Mouse (Mus musculus) spleen, embryonic (tissue): ENCODE results near the gene Luc7l3.
"Not testable (repeated sequence)": the region's sequence is repeated elsewhere in the genome, so short reads cannot be mapped to it uniquely, and the experiment has no call there.

Experiments used
- CTCF ChIA-PET: fragments of 350-600 bp; sonication (Branson Sonifier 250); formaldehyde crosslinking; loops from one replicate; lab custom pipeline; 2022; lab: Charles Lee

The Luc7l3 gene

DNA sequence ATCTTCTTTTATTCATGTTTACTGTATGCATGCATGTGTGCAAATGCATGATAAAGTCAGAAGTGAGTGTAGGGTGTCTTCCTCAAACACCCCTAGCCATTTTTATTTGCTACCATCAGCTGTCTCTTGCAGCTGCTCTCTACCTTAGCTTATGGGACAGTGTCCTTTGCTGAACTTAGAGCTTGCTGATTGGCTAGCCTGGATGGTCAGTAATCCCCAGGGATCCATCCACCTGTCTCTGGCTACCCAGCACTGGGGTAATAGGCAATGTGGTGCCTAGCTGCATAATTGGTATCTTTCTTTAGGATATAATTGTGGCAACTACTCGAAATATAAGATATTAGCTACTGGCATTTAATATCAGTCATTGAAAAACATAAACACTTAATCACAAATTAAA, 9.1 kb downstream of the Luc7l3 start:
- CTCF ChIA-PET, result no interaction called here

- CTCF ChIA-PET, result interaction anchor here (0.7 kb wide), 1 partner anchor 69 kb away, joined by 11 read pairs; no protein-coding TSS in a partner anchor
These were observed 26.6 kb downstream of the Luc7l3 start for GRCm38 (mm10) chr11:94294996-94295845.

DNA sequence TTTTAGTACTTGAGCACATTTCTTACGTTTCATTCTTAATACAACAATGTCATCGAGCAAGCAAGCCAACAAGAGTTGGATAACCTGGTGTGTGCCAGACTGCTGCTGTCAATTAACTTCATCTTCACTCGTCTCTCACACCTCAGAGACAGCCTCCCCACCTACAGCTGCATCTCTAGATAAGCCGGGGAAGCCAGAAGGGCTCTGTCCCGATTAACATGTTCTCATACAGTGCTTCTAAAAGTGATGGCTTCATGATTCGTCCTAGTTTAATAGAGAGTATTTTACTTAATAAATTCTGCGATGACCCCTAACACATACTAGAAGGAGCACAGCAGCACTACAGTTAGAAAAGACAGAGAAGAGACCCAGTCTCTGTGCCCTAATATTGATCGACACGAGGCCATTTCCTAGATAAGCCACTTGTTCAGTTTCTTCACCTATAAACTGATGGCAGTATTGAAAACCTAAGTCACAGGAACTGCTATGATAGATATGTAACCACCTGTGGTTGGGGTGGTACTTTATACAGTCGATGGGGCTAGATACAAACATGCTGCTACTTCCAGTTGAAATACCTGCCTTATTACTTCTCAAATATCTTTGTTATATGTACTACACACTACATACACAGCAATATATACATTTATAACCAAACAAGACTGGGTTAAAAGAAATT, 31.6 kb downstream of the Luc7l3 start:
- CTCF ChIA-PET, result no interaction called here

- CTCF ChIA-PET, result no interaction called here
These were observed 34.7 kb downstream of the Luc7l3 start for GRCm38 (mm10) chr11:94287105-94287504.

GRCm38 (mm10) chr11:94285886-94286574, 35.8 kb downstream of the Luc7l3 start:
- CTCF ChIA-PET, result no interaction called here

DNA sequence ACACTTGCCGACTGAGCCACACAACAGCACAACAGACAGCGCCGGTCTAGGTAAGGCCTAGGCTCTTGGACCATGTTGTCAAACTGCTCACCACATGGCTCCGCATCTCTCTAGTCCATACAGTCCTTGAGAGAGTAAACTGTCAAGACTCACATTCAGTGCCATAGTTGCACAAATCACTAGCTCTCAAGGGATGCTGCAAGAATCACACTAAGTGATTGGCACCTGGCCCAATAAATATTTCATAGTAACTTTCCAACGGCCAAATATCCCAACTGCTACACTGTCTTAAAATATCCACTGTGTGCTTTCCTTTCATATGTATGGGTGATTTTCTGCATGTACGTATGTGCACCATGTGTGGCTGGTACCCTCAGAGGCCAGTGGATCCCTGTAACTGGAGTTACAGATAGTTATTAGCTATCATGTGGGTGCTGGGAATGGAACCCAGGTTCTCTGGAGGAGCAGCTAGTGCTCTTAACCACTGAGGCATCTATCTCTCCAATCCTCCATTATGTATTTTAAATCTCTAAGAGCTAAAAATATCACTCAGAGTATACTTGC, 38.2 kb downstream of the Luc7l3 start:
- CTCF ChIA-PET, result no interaction called here

DNA sequence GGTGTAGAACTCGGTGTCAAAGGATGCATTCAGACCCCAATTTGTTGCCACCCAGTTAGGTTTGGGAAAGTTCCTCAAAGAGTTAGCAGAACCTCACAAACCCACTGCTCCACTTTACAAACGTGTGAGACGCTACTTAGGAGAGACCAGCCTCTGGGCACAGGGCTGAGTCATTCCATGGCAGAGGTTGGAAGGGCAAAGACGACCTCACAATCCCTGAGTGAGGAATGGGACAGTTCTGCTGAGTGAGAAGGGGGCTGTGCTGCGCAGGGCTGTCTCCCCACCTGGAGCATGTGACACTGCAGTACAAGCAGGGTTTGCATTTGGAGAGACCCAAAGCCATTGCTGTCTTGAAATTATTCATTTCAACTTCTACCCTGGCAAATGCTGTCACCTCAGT, 39.5 kb downstream of the Luc7l3 start:
- CTCF ChIA-PET, result no interaction called here

DNA sequence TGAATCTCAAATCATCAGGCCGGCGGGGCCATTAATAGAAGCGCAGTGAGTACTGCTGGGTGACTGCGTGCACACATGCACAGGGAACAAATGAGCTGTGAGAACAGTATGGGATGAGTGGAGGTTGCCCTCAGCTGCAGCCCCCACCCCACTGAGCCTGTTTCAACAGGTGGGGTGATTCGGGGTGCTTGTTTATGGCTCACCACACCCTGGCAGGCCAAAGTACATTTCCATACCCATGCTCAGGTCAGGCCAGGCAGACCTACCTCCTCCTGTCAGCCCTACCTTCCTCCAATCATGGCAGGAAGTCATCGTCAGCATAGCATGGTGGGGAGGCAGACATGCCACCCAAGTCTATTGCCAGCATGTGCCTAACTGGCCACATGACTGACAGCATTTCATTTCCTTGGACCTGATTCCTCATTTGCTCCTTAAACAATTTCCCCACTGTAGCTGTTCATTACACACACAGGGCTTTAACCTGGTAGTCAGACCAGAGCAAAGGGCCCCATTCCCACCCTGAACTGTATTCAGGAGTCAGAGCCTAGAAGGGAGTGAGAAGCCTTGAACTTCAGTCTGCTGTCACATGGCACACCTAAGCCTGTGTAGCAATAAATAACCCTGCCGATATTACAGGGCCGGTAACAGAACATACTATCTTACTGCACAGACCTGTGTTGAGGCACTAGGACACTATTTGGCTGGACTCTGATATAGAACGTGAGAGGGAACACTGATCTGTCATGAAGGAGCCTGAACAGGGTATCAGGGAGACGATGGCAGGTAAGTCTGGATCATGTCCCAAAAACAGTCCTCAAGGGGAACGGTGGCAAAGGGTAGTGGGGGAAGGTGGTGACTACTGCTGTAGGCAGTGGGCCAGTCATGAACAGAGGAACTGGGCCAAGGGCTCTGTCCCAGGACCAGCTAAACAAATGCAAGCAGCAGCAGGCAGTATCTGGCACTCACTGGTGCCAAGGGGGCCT, 40.3 kb downstream of the Luc7l3 start, which contains the start of gene Gm21885:
TSS of gene Gm21885 (plus strand) at position 675 of the 983 bp plus-strand sequence.
- CTCF ChIA-PET, result no interaction called here

- CTCF ChIA-PET, result interaction anchor here (1.7 kb wide), 1 partner anchor 40 kb away, joined by 5 read pairs; no protein-coding TSS in a partner anchor
These were observed 44.9 kb downstream of the Luc7l3 start for GRCm38 (mm10) chr11:94276869-94277337.

GRCm38 (mm10) chr11:94275686-94276085, 46.1 kb downstream of the Luc7l3 start:
- CTCF ChIA-PET, result interaction anchor here (1.7 kb wide), 1 partner anchor 39 kb away, joined by 5 read pairs; no protein-coding TSS in a partner anchor

DNA sequence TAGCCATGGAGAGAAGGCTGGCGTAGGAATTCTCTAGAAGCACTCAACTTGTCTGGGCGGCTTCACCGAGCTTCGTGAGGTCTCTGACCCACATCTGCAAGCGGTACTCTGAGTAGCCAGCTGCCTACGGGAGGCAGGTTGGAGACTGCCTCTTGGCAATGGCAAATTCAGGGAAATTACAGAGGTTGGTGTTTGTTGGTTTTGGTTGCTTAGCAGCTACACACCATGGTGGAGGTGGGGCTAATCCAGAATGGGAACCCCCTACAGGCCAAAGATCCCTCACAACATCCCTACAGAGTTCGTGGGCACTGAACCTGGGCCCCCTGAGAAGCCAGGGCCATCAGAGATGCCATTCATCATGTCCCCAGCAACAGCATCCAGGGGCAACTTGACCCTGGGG, 46.6 kb downstream of the Luc7l3 start:
- CTCF ChIA-PET, result no interaction called here

DNA sequence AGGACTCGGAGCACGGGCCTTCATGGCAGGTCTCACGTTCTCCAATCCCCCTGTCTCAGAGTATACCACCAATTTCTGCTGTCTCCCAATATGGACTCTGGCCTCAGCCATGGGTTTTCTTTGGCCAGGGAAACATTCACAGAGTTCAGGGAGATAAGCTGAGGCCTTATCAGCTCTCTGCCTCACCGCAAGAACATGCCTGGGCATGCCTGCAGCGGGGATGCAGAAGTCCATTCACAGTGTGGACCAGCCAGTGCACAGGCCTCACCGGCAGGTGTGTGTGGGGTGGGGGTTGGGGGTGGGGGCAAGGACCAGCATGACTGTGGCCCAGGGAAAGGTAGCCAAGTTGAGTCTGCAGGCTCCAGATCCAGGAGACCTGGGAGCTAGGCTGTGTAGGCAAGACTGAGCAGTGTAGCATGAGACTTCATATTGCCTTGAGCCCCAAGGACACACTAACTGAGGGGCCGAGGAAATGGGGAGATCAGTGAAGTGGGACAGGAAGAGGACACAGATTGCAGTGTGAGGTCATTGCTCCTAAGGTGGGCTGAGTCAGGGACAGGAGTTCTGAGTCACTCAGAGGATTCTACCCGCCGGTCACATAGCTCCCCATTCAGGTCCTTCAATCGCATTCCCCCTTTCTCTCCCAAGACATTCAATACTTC, 47.5 kb downstream of the Luc7l3 start:
- CTCF ChIA-PET, result no interaction called here

DNA sequence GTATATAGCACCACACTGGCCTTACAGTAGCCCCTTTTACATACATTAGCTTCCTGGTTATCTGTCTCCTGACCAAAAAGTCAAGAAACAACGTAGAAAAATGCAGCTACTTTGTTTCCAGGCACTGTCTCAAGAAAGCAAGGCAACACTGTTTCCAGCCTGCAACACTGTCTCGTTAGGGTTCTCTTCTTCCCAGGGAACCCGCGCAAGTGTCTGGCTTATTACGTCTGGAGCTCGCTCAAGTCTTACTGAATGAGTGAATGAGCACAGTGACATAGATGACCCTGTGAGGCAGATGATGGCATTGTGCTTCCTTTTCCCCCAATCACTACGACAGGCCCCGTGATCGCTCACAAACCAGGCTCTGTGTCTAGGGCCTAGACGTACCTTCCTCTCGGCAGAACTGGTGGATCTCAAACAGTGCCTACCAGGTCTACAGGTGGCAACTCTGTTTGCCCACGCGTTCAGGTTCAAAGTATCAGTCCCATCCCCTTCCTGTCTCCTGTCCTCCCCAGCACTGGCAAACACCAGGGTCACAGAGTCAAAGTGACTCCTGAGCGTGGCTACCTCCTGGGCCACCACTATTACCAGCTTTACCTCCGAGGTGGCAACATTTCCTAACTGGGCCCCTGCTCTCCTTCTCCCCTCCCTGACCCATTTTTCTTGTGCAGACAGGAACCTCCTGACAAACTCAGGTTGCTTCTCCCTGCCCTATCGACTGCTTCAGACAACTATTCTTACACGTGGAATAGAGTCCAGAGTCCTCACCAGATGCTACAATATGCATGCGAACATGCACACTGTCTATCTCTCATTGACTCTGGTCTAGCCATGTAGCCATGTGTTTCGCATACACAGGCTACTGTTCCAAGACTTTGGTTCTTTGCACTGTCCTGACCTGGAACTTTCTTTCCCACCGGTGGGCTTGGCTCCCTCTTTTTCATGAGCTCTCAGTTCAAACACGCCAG, 48.5 kb downstream of the Luc7l3 start:
- CTCF ChIA-PET, result interaction anchor here (0.6 kb wide), 1 partner anchor 129 kb away, joined by 3 read pairs; no protein-coding TSS in a partner anchor

DNA sequence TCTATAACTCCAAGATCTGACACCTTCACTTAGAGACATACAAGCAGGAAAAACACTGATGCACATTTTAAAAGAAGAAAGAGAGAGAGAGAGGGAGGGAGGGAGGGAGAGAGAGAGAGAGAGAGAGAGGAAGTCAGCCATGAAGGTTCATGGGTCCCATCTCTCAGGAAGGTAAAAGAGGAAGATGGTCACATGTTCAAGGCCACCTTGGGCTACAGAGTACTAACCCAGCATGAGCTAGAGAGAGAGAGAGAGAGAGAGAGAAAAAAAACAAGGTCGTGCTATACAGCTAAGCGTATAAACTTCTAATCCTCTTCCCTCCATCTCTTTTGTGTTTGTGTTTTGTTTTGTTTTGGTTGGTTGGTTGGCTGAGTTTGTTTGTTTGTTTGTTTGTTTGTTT, 50.8 kb downstream of the Luc7l3 start:
- CTCF ChIA-PET, result interaction anchor here (0.6 kb wide), 1 partner anchor 24 kb away, joined by 9 read pairs; no protein-coding TSS in a partner anchor

- CTCF ChIA-PET, result no interaction called here
These were observed 51.9 kb downstream of the Luc7l3 start for GRCm38 (mm10) chr11:94269906-94270305.

DNA sequence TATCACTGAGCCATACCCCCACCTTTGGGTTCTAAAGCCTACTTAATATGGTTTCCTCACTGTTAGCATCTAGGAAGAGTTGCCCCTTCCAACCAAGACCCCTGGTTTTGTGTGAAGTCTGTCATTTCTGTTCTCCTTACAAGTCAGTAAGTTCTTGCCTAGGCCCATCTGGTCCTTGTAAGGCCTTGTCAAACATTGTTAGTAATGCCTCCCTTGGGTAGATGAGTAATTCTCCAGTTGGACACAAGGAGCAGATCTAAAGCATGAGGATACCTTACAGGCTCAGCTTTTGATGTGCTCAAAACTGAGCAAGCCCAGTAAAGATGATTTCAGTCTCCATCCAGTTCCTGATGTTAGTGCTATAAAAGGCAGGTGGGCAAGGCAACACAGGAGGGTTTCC, 53.0 kb downstream of the Luc7l3 start:
- CTCF ChIA-PET, result interaction anchor here (0.6 kb wide), 1 partner anchor 26 kb away, joined by 5 read pairs; no protein-coding TSS in a partner anchor

- CTCF ChIA-PET, result not testable (repeated sequence)
These were observed 55.6 kb downstream of the Luc7l3 start for GRCm38 (mm10) chr11:94266155-94266554.

- CTCF ChIA-PET, result interaction anchor here (0.7 kb wide), 1 partner anchor 167 kb away, joined by 3 read pairs; no protein-coding TSS in a partner anchor
These were observed 56.5 kb downstream of the Luc7l3 start for GRCm38 (mm10) chr11:94265134-94265785.
